20 mouse cellular contexts compared by ENCODE assay signal in the genomic region with DNA sequence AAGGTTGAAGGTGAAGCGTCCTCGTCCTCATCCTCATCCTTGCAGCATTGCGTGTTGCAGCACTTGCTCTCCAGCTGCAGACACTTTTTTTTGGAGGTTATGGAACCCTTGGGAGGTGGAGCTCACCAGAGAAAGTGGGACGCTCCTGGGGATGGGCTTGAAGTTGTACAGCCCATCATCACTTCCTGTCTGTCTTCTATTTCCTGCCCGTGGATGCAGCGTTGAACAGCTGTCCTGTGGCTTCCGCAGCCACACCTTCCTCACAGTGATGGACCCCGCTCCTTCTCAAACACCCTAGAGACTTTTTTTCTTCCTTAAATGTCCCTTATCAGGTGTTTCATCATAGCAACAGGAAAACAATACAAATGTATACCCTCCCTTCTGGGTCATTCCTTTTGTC.
DNase-seq lines count a peak whose midpoint lies in the region; ATAC-seq lines count a peak whose summit lies in the region.
"Had no signal": no experiment of that assay in that cellular context is flagged by ENCODE, and none has a peak within 500 bp of the region (broad histone marks: within the 10 kb centered on the region; RNA-seq: fewer than 3 reads in every experiment).

No protein-coding gene starts in this region.

- 91% methylated on average over 8 of the region's 8 CpGs for WGBS in forebrain, embryonic 14.5 days
- whole genome bisulfite sequencing in forebrain, embryonic 11.5 days: 79% methylated on average over 8 of the region's 8 CpGs

- no peaks in the 10 kb centered on the region for H3K27me3 ChIP-seq in forebrain, embryonic 14.5 days (replicated peaks; ENCODE audit: control insufficient read depth, insufficient read depth, low read length)
- no peaks in the 10 kb centered on the region for H3K27me3 ChIP-seq in forebrain, embryonic 11.5 days (ENCODE audit: control insufficient read depth, insufficient read depth, low read length)
- H3K27me3 ChIP-seq: embryonic facial prominence, embryonic 12.5 days; intestine, embryonic 15.5 days had no signal

- H3K4me1 ChIP-seq in forebrain, embryonic 14.5 days (ENCODE audit: control insufficient read depth, insufficient read depth, low read length): peaks cover 17% of the 10 kb centered on the region
- peaks cover 13% of the 10 kb centered on the region for H3K4me1 ChIP-seq in forebrain, embryonic 11.5 days (replicated peaks; ENCODE audit: control insufficient read depth, insufficient read depth, low read length)
- H3K4me1 ChIP-seq: intestine, embryonic 15.5 days; liver, embryonic 12.5 days had no signal

- DNase-seq in forebrain, embryonic 14.5 days (ENCODE audit: low spot score): no peak
- DNase-seq in forebrain, embryonic 11.5 days (ENCODE audit: low spot score): no peak
- DNase-seq in CD4-positive helper T cell, adult 2 months (ENCODE audit: low read depth, low spot score): peak; percentile 21
- DNase-seq in thymus, postnatal 14 days: peak; percentile 74
- DNase-seq in heart, adult 11 months: no peak
- no peak for DNase-seq in gastrocnemius, postnatal 14 days
- DNase-seq in yolk sac, embryonic 10.5 days (ENCODE audit: low spot score): no peak
- DNase-seq: cerebellum, adult 9-11 months; gastrocnemius, postnatal 25 days; heart, postnatal 10 days; kidney, postnatal 4 days; lung, adult 2 months; right cerebral cortex, adult 18-20 months had no signal

- H3K36me3 ChIP-seq in forebrain, embryonic 14.5 days (ENCODE audit: control insufficient read depth, insufficient read depth, low read length): no peaks in the 10 kb centered on the region
- H3K36me3 ChIP-seq in forebrain, embryonic 11.5 days (ENCODE audit: control insufficient read depth, insufficient read depth, low read length): no peaks in the 10 kb centered on the region
- H3K36me3 ChIP-seq: embryonic facial prominence, embryonic 12.5 days; hindbrain, embryonic 13.5 days; intestine, embryonic 15.5 days; kidney, embryonic 15.5 days; liver, embryonic 12.5 days had no signal

- H3K4me3 ChIP-seq in forebrain, embryonic 14.5 days (ENCODE audit: low read depth, low read length): no peak overlapping the region
- H3K4me3 ChIP-seq in forebrain, embryonic 11.5 days (ENCODE audit: low read depth, low read length): no peak overlapping the region
- H3K4me3 ChIP-seq: embryonic facial prominence, embryonic 12.5 days; hindbrain, embryonic 13.5 days; intestine, embryonic 15.5 days; kidney, embryonic 15.5 days; liver, embryonic 12.5 days had no signal

- ATAC-seq in forebrain, embryonic 14.5 days: no peak
- no peak for ATAC-seq in forebrain, embryonic 11.5 days (replicated peaks; ENCODE audit: low FRiP score)
- peak; percentile 48; the same call in 1 of the 2 replicates for ATAC-seq in megakaryocyte progenitor cell, adult 5-6 weeks (replicated peaks; ENCODE audit: poor library complexity)
- ATAC-seq: intestine, embryonic 15.5 days; liver, embryonic 12.5 days had no signal

- no peak overlapping the region for H3K4me2 ChIP-seq in forebrain, embryonic 14.5 days (ENCODE audit: low read length)
- H3K4me2 ChIP-seq in forebrain, embryonic 11.5 days (ENCODE audit: low read depth, low read length, severe bottlenecking): no peak overlapping the region
- H3K4me2 ChIP-seq: embryonic facial prominence, embryonic 12.5 days; heart, embryonic 11.5 days; hindbrain, embryonic 13.5 days; intestine, embryonic 15.5 days; kidney, embryonic 15.5 days; liver, embryonic 12.5 days had no signal

- H3K9me3 ChIP-seq in forebrain, embryonic 14.5 days (replicated peaks; ENCODE audit: control insufficient read depth, low read length): no peaks in the 10 kb centered on the region
- H3K9me3 ChIP-seq in forebrain, embryonic 11.5 days (ENCODE audit: control insufficient read depth, low read length): no peaks in the 10 kb centered on the region
- H3K9me3 ChIP-seq: embryonic facial prominence, embryonic 12.5 days; intestine, embryonic 15.5 days; kidney, embryonic 15.5 days; liver, embryonic 12.5 days had no signal

- intact Hi-C loops in gastrocnemius, postnatal 14 days (cut with DNase I; ENCODE audit: low total_unique reads): no loop called here

- H3K9ac ChIP-seq in forebrain, embryonic 14.5 days (ENCODE audit: low read length): no peak overlapping the region
- H3K9ac ChIP-seq in forebrain, embryonic 11.5 days (ENCODE audit: low read length): no peak overlapping the region
- H3K9ac ChIP-seq: embryonic facial prominence, embryonic 12.5 days; hindbrain, embryonic 13.5 days; intestine, embryonic 15.5 days; kidney, embryonic 15.5 days; liver, embryonic 12.5 days had no signal

- H3K27ac ChIP-seq in forebrain, embryonic 14.5 days (ENCODE audit: low read depth, low read length): 0 out of 2 replicates have a peak overlapping the region, but pooled peaks have one; percentile 65
- no peak overlapping the region for H3K27ac ChIP-seq in forebrain, embryonic 11.5 days (ENCODE audit: low read depth, low read length)
- H3K27ac ChIP-seq: embryonic facial prominence, embryonic 12.5 days; intestine, embryonic 15.5 days; kidney, embryonic 15.5 days; liver, embryonic 12.5 days had no signal

Comparison
In these comparisons a context has a peak if more than half of its experiments do, and no peak if none do; other contexts are left out.
1. DNase-seq: peak in CD4-positive helper T cell, adult 2 months (single experiment) and thymus, postnatal 14 days (single experiment); none in forebrain, embryonic 14.5 days (single experiment), forebrain, embryonic 11.5 days (single experiment), heart, adult 11 months (single experiment), gastrocnemius, postnatal 14 days (single experiment) and yolk sac, embryonic 10.5 days (single experiment).